Mouse (Mus musculus): Measurements from ENCODE around the gene Entpd7. TPM values are rescaled to one million over a fixed set of nuclear protein-coding genes. Genes with fewer than 3 reads are reported as not detected.
A peak's percentile ranks its signal among the peaks of the same experiment; 100 is the strongest.

Entpd7 gene
- polyA plus RNA-seq, 1 experiment from 2014 or later: 7.1 TPM

- 41% methylated on average over 22 of the region's 22 CpGs for WGBS
- H3K4me1 ChIP-seq (ENCODE audit: control insufficient read depth, insufficient read depth, low read length): peaks cover 2% of the 10 kb centered on the region; the same call in 1 of the 2 replicates
- H3K4me3 ChIP-seq (ENCODE audit: low read depth, low read length): peak overlapping the region; percentile 4; the same call in 1 of the 2 replicates
- peak overlapping the region; percentile 26 for H3K4me2 ChIP-seq (ENCODE audit: low read length)
- no peak overlapping the region for H3K27ac ChIP-seq (ENCODE audit: low read length)
- no peaks in the 10 kb centered on the region for H3K9me3 ChIP-seq (replicated peaks; ENCODE audit: control insufficient read depth, low read length, poor library complexity, severe bottlenecking)
- no peak for ATAC-seq
- H3K36me3 ChIP-seq (ENCODE audit: control insufficient read depth, insufficient read depth, low read length): peaks cover 27% of the 10 kb centered on the region
- H3K27me3 ChIP-seq (ENCODE audit: control insufficient read depth, insufficient read depth, low read depth, low read length): no peaks in the 10 kb centered on the region
- peak overlapping the region; percentile 44; the same call in 1 of the 2 replicates for H3K9ac ChIP-seq (ENCODE audit: low read depth, low read length)
Observed at GRCm38 (mm10) chr19:43729296-43730036, 40.0 kb downstream of the Entpd7 start.

GRCm38 (mm10) chr19:43730037-43730428, 40.6 kb downstream of the Entpd7 start:
- no peaks in the 10 kb centered on the region for H3K27me3 ChIP-seq (ENCODE audit: control insufficient read depth, insufficient read depth, low read depth, low read length)
- no peak for ATAC-seq
- H3K4me3 ChIP-seq (ENCODE audit: low read depth, low read length): no peak overlapping the region; the same call in 1 of the 2 replicates
- no peak overlapping the region for H3K27ac ChIP-seq (ENCODE audit: low read length)
- peak overlapping the region; percentile 26 for H3K4me2 ChIP-seq (ENCODE audit: low read length)
- H3K36me3 ChIP-seq (ENCODE audit: control insufficient read depth, insufficient read depth, low read length): peaks cover 29% of the 10 kb centered on the region
- WGBS: 20% methylated on average over 8 of the region's 8 CpGs
- peaks cover 2% of the 10 kb centered on the region; the same call in 1 of the 2 replicates for H3K4me1 ChIP-seq (ENCODE audit: control insufficient read depth, insufficient read depth, low read length)
- no peaks in the 10 kb centered on the region for H3K9me3 ChIP-seq (replicated peaks; ENCODE audit: control insufficient read depth, low read length, poor library complexity, severe bottlenecking)
- no peak overlapping the region; the same call in 1 of the 2 replicates for H3K9ac ChIP-seq (ENCODE audit: low read depth, low read length)

- no peak overlapping the region for H3K4me2 ChIP-seq (ENCODE audit: low read length)
- H3K27ac ChIP-seq (ENCODE audit: low read length): no peak overlapping the region
- peaks cover 26% of the 10 kb centered on the region for H3K36me3 ChIP-seq (ENCODE audit: control insufficient read depth, insufficient read depth, low read length)
- WGBS: 64% methylated on average over 7 of the region's 7 CpGs
- no peak overlapping the region for H3K4me3 ChIP-seq (ENCODE audit: low read depth, low read length)
- ATAC-seq: no peak
- no peaks in the 10 kb centered on the region for H3K9me3 ChIP-seq (replicated peaks; ENCODE audit: control insufficient read depth, low read length, poor library complexity, severe bottlenecking)
- H3K9ac ChIP-seq (ENCODE audit: low read depth, low read length): no peak overlapping the region
- peaks cover 2% of the 10 kb centered on the region; the same call in 1 of the 2 replicates for H3K4me1 ChIP-seq (ENCODE audit: control insufficient read depth, insufficient read depth, low read length)
- H3K27me3 ChIP-seq (ENCODE audit: control insufficient read depth, insufficient read depth, low read depth, low read length): no peaks in the 10 kb centered on the region
Observed at GRCm38 (mm10) chr19:43731157-43731556, 41.7 kb downstream of the Entpd7 start.

- H3K4me1 ChIP-seq (ENCODE audit: control insufficient read depth, insufficient read depth, low read length): no peaks in the 10 kb centered on the region
Observed at GRCm38 (mm10) chr19:43738409-43738808, 48.9 kb downstream of the Entpd7 start.

GRCm38 (mm10) chr19:43743401-43743800, 53.9 kb downstream of the Entpd7 start:
- no peak overlapping the region for H3K4me2 ChIP-seq (ENCODE audit: low read length)
- H3K4me3 ChIP-seq (ENCODE audit: low read depth, low read length): no peak overlapping the region
- no peaks in the 10 kb centered on the region for H3K9me3 ChIP-seq (replicated peaks; ENCODE audit: control insufficient read depth, low read length, poor library complexity, severe bottlenecking)
- ATAC-seq: no peak
- H3K9ac ChIP-seq (ENCODE audit: low read depth, low read length): no peak overlapping the region
- no peak overlapping the region for H3K27ac ChIP-seq (ENCODE audit: low read length)
- 96% methylated on average over 7 of the region's 7 CpGs for WGBS
- no peaks in the 10 kb centered on the region for H3K4me1 ChIP-seq (ENCODE audit: control insufficient read depth, insufficient read depth, low read length)
- H3K36me3 ChIP-seq (ENCODE audit: control insufficient read depth, insufficient read depth, low read length): peaks cover 48% of the 10 kb centered on the region
- no peaks in the 10 kb centered on the region for H3K27me3 ChIP-seq (ENCODE audit: control insufficient read depth, insufficient read depth, low read depth, low read length)

More at GRCm38 (mm10) chr19:43738409-43738808, 48.9 kb downstream of the Entpd7 start:
- Histone ChIP-seq H3K36me3 (ENCODE audit: control insufficient read depth, insufficient read depth, low read length) (peaks cover 51% of the 10 kb centered on the region), H3K9me3 (replicated peaks; ENCODE audit: control insufficient read depth, low read length, poor library complexity, severe bottlenecking) (no peaks in the 10 kb centered on the region), H3K4me3 (ENCODE audit: low read depth, low read length) (no peak overlapping the region), H3K9ac (ENCODE audit: low read depth, low read length) (no peak overlapping the region), H3K4me2 (ENCODE audit: low read length) (no peak overlapping the region), H3K27ac (ENCODE audit: low read length) (no peak overlapping the region), H3K27me3 (ENCODE audit: control insufficient read depth, insufficient read depth, low read depth, low read length) (no peaks in the 10 kb centered on the region)
- 96% methylated on average over 10 of the region's 10 CpGs for WGBS
- ATAC-seq: no peak

GRCm38 (mm10) chr19:43745740-43746139, 56.3 kb downstream of the Entpd7 start:
- no peaks in the 10 kb centered on the region for H3K27me3 ChIP-seq (ENCODE audit: control insufficient read depth, insufficient read depth, low read depth, low read length)
- no peak overlapping the region for H3K4me2 ChIP-seq (ENCODE audit: low read length)
- H3K9ac ChIP-seq (ENCODE audit: low read depth, low read length): no peak overlapping the region
- H3K4me3 ChIP-seq (ENCODE audit: low read depth, low read length): no peak overlapping the region
- no peak for ATAC-seq
- no peak overlapping the region for H3K27ac ChIP-seq (ENCODE audit: low read length)
- 93% methylated on average over 3 of the region's 3 CpGs for WGBS
- H3K4me1 ChIP-seq (ENCODE audit: control insufficient read depth, insufficient read depth, low read length): no peaks in the 10 kb centered on the region
- peaks cover 39% of the 10 kb centered on the region for H3K36me3 ChIP-seq (ENCODE audit: control insufficient read depth, insufficient read depth, low read length)
- no peaks in the 10 kb centered on the region for H3K9me3 ChIP-seq (replicated peaks; ENCODE audit: control insufficient read depth, low read length, poor library complexity, severe bottlenecking)

- Histone ChIP-seq H3K9me3 (replicated peaks; ENCODE audit: control insufficient read depth, low read length, poor library complexity, severe bottlenecking) (no peaks in the 10 kb centered on the region), H3K36me3 (ENCODE audit: control insufficient read depth, insufficient read depth, low read length) (peaks cover 29% of the 10 kb centered on the region), H3K9ac (ENCODE audit: low read depth, low read length) (no peak overlapping the region), H3K27me3 (ENCODE audit: control insufficient read depth, insufficient read depth, low read depth, low read length) (no peaks in the 10 kb centered on the region), H3K4me3 (ENCODE audit: low read depth, low read length) (no peak overlapping the region), H3K4me2 (ENCODE audit: low read length) (no peak overlapping the region), H3K4me1 (ENCODE audit: control insufficient read depth, insufficient read depth, low read length) (peaks cover 9% of the 10 kb centered on the region), H3K27ac (ENCODE audit: low read length) (no peak overlapping the region)
- no peak for ATAC-seq
- WGBS: 93% methylated on average over 4 of the region's 4 CpGs
Observed at GRCm38 (mm10) chr19:43747877-43748276, 58.4 kb downstream of the Entpd7 start.

GRCm38 (mm10) chr19:43750008-43750407, 60.5 kb downstream of the Entpd7 start:
- Histone ChIP-seq H3K27ac (ENCODE audit: low read length) (no peak overlapping the region), H3K4me1 (ENCODE audit: control insufficient read depth, insufficient read depth, low read length) (peaks cover 13% of the 10 kb centered on the region), H3K4me3 (ENCODE audit: low read depth, low read length) (no peak overlapping the region), H3K36me3 (ENCODE audit: control insufficient read depth, insufficient read depth, low read length) (peaks cover 20% of the 10 kb centered on the region; the same call in 1 of the 2 replicates), H3K4me2 (ENCODE audit: low read length) (no peak overlapping the region), H3K27me3 (ENCODE audit: control insufficient read depth, insufficient read depth, low read depth, low read length) (no peaks in the 10 kb centered on the region), H3K9ac (ENCODE audit: low read depth, low read length) (no peak overlapping the region), H3K9me3 (replicated peaks; ENCODE audit: control insufficient read depth, low read length, poor library complexity, severe bottlenecking) (no peaks in the 10 kb centered on the region)
- no peak for ATAC-seq
- WGBS: 96% methylated on average over 2 of the region's 2 CpGs

- Histone ChIP-seq H3K27me3 (ENCODE audit: control insufficient read depth, insufficient read depth, low read depth, low read length) (no peaks in the 10 kb centered on the region), H3K9ac (ENCODE audit: low read depth, low read length) (peak within 1 kb of the TSS; percentile 78), H3K27ac (ENCODE audit: low read length) (peak within 1 kb of the TSS; percentile 96), H3K4me2 (ENCODE audit: low read length) (peak within 1 kb of the TSS; percentile 71), H3K36me3 (ENCODE audit: control insufficient read depth, insufficient read depth, low read length) (peaks cover 14% of the 10 kb centered on the region; the same call in 1 of the 2 replicates), H3K4me3 (ENCODE audit: low read depth, low read length) (peak within 1 kb of the TSS; percentile 76), H3K9me3 (replicated peaks; ENCODE audit: control insufficient read depth, low read length, poor library complexity, severe bottlenecking) (no peaks in the 10 kb centered on the region), H3K4me1 (ENCODE audit: control insufficient read depth, insufficient read depth, low read length) (peaks cover 13% of the 10 kb centered on the region)
- WGBS: under 1% methylated on average over 60 of the region's 62 CpGs
- peak; percentile 93 for ATAC-seq
Observed at GRCm38 (mm10) chr19:43752489-43753225, 63.2 kb downstream of the Entpd7 start, which contains the start of the genes Cutc and Cox15. Gene Cutc, plus strand, starts transcription at chr19:43752996. Gene Cox15, minus strand, starts transcription at chr19:43753000.
